Mouse (Mus musculus): Measurements from ENCODE around the gene Vps8.

- TF ChIP-seq CHD1 (IDR thresholded peaks at IDR 0.05; ENCODE audit: low read depth, low read length), result no peak
- no peak for TF ChIP-seq JUND (conservative IDR thresholded peaks at IDR 0.05; ENCODE audit: low read depth, low read length)
- no peak for TF ChIP-seq ZNF384 (IDR thresholded peaks at IDR 0.05; ENCODE audit: low read depth, low read length)
- no peak for TF ChIP-seq CTCF (conservative IDR thresholded peaks at IDR 0.05 in 1 of 2, IDR thresholded peaks at IDR 0.05 in 1 of 2; ENCODE audit: low read depth in 2 of 2, low read length in 2 of 2)
- TF ChIP-seq GABPA (IDR thresholded peaks at IDR 0.05; ENCODE audit: insufficient replicate concordance, low read depth, low read length), result no peak
- TF ChIP-seq USF1 (IDR thresholded peaks at IDR 0.05; ENCODE audit: low read depth, low read length), result no peak
- TF ChIP-seq POLR2AphosphoS2 (IDR thresholded peaks at IDR 0.05; ENCODE audit: low read depth, low read length), result no peak
- no peak for TF ChIP-seq POLR2A (IDR thresholded peaks at IDR 0.05; ENCODE audit: low read depth, low read length)
These were observed 47.8 kb upstream of the Vps8 start for GRCm38 (mm10) chr16:21375147-21375546.

All from CH12.LX (cell line).